Mouse (Mus musculus): Measurements from ENCODE around the gene Cdh4.

Gene Cdh4

DNA sequence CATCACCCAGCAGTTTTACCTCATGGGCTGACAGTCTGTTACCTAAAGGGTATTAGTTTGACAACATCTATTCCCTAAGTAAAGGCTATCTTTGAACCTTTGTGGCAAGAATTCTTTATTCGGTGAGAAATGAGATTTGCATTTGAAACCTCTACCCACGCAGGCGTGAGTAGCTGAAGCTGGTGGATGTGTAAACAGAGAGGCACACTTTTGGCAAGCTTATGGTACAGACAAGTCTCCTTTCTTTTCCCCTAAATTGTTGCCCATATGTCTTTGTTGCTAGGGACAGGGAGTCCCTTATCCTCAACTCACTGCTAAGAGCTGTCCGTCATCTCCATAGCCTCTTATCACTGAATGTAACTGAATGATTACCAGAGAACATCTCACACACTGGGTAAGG is 21.3 kb downstream of the Cdh4 start:
- DNase-seq (ENCODE audit: inconsistent age in 2 of 2, low spot score in 1 of 2) = no peak

GRCm38 (mm10) chr2:179467839-179468445 is 25.7 kb downstream of the Cdh4 start:
- DNase-seq (ENCODE audit: inconsistent age in 2 of 2, low spot score in 1 of 2) = no peak

GRCm38 (mm10) chr2:179476622-179477021 is 34.4 kb downstream of the Cdh4 start:
- DNase-seq (ENCODE audit: inconsistent age in 2 of 2, low spot score in 1 of 2) = no peak

GRCm38 (mm10) chr2:179480800-179481200 is 38.6 kb downstream of the Cdh4 start:
- DNase-seq (ENCODE audit: inconsistent age in 2 of 2, low spot score in 1 of 2) = no peak

- no peak for DNase-seq (ENCODE audit: inconsistent age in 2 of 2, low spot score in 1 of 2)
Observed at GRCm38 (mm10) chr2:179481363-179481762, 39.1 kb downstream of the Cdh4 start.

GRCm38 (mm10) chr2:179488526-179489139 is 46.4 kb downstream of the Cdh4 start:
- DNase-seq (ENCODE audit: inconsistent age in 2 of 2, low spot score in 1 of 2) = no peak

DNA sequence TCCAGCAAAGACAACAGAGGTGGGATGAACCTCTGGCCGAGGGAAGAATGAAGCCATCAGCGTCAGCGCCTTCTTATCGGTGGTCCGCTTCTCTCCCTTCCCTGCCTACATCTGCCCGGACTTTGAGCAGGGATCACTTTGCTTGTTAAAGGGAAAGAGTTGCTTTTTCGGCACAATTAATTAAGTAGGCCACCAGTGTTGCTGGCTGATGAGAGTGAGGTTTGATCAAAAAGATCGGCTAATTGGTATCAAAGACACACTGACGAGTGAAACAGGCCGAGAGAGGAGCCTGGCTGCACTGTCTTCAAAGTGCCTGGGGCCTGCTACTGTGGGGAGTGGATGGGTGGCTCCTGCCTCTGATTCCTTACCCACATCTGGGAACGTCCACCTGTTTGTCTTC is 49.7 kb downstream of the Cdh4 start:
- no peak for DNase-seq (ENCODE audit: inconsistent age in 2 of 2, low spot score in 1 of 2)

- DNase-seq (ENCODE audit: inconsistent age in 2 of 2, low spot score in 1 of 2) = peak in 1 of 2 experiments; percentile 28
Observed at GRCm38 (mm10) chr2:179494276-179494675, 52.0 kb downstream of the Cdh4 start.

DNA sequence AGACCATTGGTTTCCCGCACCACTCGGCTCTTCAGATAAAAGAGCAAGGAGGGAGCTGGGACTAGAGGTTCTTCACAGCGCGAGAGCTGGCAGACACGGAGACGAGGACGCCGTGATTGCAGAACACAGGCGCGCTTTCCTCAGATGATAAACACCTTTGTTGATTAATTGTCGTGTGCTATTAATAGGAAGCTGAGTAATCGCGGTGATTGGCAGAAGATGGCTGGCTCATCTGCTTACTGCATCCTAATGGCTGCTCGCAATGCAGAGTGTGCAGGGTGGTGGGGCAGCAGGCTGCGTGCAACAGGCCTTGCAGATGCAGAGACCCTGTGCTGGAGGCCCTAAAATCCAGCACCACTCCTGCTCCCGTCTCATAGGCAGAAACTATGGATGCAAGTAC is 68.2 kb downstream of the Cdh4 start:
- DNase-seq (ENCODE audit: inconsistent age in 2 of 2, low spot score in 1 of 2) = no peak

- DNase-seq (ENCODE audit: inconsistent age in 2 of 2, low spot score in 1 of 2) = peak in 1 of 2 experiments; percentile 37
Observed at GRCm38 (mm10) chr2:179516559-179516958, 74.3 kb downstream of the Cdh4 start.

- no peak for DNase-seq (ENCODE audit: inconsistent age in 2 of 2, low spot score in 1 of 2)
Observed at GRCm38 (mm10) chr2:179518456-179519032, 76.3 kb downstream of the Cdh4 start.

- no peak for DNase-seq (ENCODE audit: inconsistent age in 2 of 2, low spot score in 1 of 2)
Observed at GRCm38 (mm10) chr2:179519161-179519560, 76.9 kb downstream of the Cdh4 start.

DNA sequence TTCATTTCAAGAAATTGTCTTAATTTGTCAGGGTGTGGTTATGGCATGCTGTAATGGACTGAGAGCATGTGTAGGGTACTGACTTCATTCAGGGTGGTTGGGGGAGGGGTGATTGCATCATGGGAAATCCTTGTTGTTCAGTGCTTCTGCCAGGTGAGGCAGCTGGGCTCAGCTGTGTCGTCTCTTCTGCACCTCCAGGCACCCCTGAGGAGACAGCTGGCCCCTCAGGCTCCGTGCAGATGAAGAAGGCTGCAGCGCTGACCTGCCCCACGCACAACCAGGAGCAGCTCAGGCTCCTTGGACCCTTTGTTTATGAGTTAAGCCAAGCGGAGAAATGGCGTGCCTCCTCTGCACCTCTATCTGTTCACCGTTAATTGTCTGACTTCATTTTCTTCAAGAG is 77.7 kb downstream of the Cdh4 start:
- DNase-seq (ENCODE audit: inconsistent age in 2 of 2, low spot score in 1 of 2) = no peak

DNA sequence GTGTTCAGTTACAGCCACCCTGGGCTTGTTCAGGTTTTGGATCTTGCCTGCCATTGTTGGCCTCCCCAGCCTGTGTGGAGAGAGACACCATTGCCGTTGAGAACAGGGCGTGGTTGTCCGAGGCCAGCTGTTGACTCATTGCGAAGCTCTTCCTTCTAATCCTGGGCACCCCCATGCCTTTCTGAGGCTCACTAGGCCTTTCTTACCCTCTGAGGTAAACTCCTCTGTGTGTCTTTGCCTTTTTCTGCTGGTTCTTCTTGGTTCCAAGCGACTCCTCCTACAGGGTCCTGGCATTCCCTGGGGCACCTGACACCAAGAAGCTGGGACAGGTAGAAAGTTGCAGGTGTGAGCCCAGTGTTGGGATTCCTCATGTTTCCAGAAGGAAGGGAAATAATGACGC is 78.7 kb downstream of the Cdh4 start:
- DNase-seq (ENCODE audit: inconsistent age in 2 of 2, low spot score in 1 of 2) = no peak

- no peak for DNase-seq (ENCODE audit: inconsistent age in 2 of 2, low spot score in 1 of 2)
Observed at GRCm38 (mm10) chr2:179521444-179521843, 79.2 kb downstream of the Cdh4 start.

GRCm38 (mm10) chr2:179522141-179522540 is 79.9 kb downstream of the Cdh4 start:
- DNase-seq (ENCODE audit: inconsistent age in 2 of 2, low spot score in 1 of 2) = no peak

DNA sequence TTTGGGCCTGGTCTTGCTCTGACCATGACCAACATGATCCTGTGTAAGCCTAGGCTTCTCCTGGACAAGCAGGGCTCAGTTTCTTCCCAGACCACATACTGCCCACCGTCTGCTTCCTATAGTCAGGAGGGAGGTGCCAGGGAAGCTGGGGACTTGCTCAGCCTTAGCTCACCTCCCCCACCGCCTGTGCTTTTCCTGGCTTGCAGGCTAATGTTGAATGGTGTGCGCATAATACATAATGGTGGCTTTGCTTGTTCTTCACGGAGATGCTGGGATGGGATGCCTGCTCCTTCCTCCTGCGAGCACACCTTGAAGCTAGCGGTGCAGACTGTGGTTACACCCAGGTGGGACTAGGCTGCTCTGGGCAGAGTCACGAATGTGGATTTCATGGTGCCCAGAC is 84.7 kb downstream of the Cdh4 start:
- no peak for DNase-seq (ENCODE audit: inconsistent age in 2 of 2, low spot score in 1 of 2)

DNA sequence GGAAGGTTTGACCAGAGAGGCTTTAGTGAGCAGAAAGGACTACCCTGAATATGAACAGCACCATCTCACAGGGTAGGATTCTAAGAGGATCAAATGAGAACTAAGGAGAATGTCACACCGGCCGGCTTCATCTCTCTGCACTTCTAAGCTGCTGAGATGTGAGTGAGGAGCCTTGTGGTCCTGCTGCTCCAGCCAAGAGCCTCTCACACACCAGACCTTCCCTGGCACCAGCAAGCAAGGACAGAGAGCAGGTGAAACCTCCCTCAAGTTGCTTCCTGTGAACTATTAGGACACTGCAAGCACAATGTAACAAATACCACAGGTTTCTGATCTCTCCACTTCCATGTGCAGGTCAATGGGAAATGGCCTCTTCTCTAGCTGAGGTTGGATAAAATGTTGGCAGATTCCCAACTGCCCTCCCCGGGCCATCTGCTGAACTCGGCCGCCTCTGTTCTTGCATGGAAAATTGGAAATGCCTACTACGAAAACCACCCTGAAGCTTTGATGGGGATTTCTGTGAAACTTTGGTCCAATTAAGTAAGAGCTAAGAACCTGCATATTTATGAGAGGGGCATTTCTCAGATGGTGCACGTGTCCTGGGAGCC is 88.3 kb downstream of the Cdh4 start:
- DNase-seq (ENCODE audit: inconsistent age in 2 of 2, low spot score in 1 of 2) = no peak

DNA sequence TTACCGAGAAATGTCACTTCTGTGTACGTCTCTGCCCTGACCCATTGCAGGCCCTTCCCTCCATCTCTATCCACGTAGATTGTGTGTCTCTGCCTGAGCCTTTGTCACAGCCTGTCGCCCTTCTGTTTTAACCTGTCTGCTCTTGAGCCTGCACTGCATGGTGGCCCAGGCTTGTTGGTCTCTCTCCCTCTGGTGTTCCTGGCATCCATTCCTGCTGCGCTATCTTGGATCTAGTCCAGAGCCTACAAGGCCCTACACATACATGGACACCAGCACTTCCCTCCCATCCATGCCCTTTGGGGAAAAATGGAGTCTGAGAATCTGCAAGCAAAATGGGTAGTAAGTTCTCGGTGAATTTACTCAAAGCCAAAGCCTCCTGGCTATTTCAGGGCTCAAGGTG is 91.0 kb downstream of the Cdh4 start:
- no peak for DNase-seq (ENCODE audit: inconsistent age in 2 of 2, low spot score in 1 of 2)

GRCm38 (mm10) chr2:179533881-179534280 is 91.7 kb downstream of the Cdh4 start:
- no peak for DNase-seq (ENCODE audit: inconsistent age in 2 of 2, low spot score in 1 of 2)

- no peak for DNase-seq (ENCODE audit: inconsistent age in 2 of 2, low spot score in 1 of 2)
Observed at GRCm38 (mm10) chr2:179535204-179535603, 93.0 kb downstream of the Cdh4 start.

GRCm38 (mm10) chr2:179536762-179537161 is 94.5 kb downstream of the Cdh4 start:
- no peak for DNase-seq (ENCODE audit: inconsistent age in 2 of 2, low spot score in 1 of 2)
